Mouse (Mus musculus) ES-E14 (cell line): Measurements from ENCODE around the gene Gm2663.

Experiments
- HCFC1 ChIP-seq: IDR thresholded peaks from 2 replicates; pipeline ENCODE4 v1.6.1; 2012; ENCODE audit warnings: low read length, inconsistent platforms, borderline replicate concordance; ENCODE audit not compliant: insufficient read depth
- ZC3H11A ChIP-seq: IDR thresholded peaks from 2 replicates; pipeline ENCODE4 v1.6.1; 2012; ENCODE audit warnings: low read depth, mild to moderate bottlenecking, inconsistent platforms, low read length, borderline replicate concordance
- ZNF384 ChIP-seq: IDR thresholded peaks from 2 replicates; pipeline ENCODE4 v1.6.1; 2012; ENCODE audit warnings: low read depth, low read length, inconsistent platforms

GRCm38 (mm10) chr6:41032802-41033201, 33.5 kb upstream of the Gm2663 start:
- TF ChIP-seq HCFC1, result no peak
- no peak for TF ChIP-seq ZNF384
- no peak for TF ChIP-seq ZC3H11A
